Mouse (Mus musculus) embryonic facial prominence, embryonic 10.5 days (tissue): ENCODE measurements at regions not wholly inside any gene's neighbourhood (a gene's known extent, or its start where the extent isn't known, plus 50 kb on each side); places are given as distances from the start of the nearest gene placed in this dataset.

Experiments used
- DNase-seq: peaks from one replicate; pipeline ENCODE4 v3.0.0-alpha.2; 2017; ENCODE audit warnings: low spot score
- H3K27ac ChIP-seq: fragments of 300-500 bp; sonication (generic); replicated peaks from 2 replicates; pipeline ENCODE4 v1.5.1; 2016; ENCODE audit warnings: mild to moderate bottlenecking
- H3K27me3 ChIP-seq: fragments of 300-500 bp; sonication (generic); replicated peaks from 2 replicates; pipeline ENCODE4 v1.6.1; 2016; ENCODE audit warnings: low read depth, mild to moderate bottlenecking; ENCODE audit not compliant: poor library complexity, severe bottlenecking
- H3K36me3 ChIP-seq: fragments of 300-500 bp; sonication (generic); replicated peaks from 2 replicates; pipeline ENCODE4 v1.6.1; 2016; ENCODE audit warnings: mild to moderate bottlenecking, moderate library complexity
- H3K4me1 ChIP-seq: fragments of 300-500 bp; sonication (generic); 2 replicates; pipeline ENCODE4 v1.6.1; 2016
- H3K4me3 ChIP-seq: fragments of 300-500 bp; sonication (generic); 2 replicates; pipeline ENCODE4 v1.5.1; 2016; ENCODE audit warnings: mild to moderate bottlenecking, moderate library complexity
- H3K9me3 ChIP-seq: fragments of 300-500 bp; sonication (generic); 2 replicates; pipeline ENCODE4 v1.6.1; 2016; ENCODE audit warnings: mild to moderate bottlenecking
- WGBS: fragments of 180-500 bp; shearing (Covaris S2); methylation state at CpG from one replicate; pipeline ENCODE4 v1.1.7; 2016; 5-methylcytosine and 5-hydroxymethylcytosine counted together

DNA sequence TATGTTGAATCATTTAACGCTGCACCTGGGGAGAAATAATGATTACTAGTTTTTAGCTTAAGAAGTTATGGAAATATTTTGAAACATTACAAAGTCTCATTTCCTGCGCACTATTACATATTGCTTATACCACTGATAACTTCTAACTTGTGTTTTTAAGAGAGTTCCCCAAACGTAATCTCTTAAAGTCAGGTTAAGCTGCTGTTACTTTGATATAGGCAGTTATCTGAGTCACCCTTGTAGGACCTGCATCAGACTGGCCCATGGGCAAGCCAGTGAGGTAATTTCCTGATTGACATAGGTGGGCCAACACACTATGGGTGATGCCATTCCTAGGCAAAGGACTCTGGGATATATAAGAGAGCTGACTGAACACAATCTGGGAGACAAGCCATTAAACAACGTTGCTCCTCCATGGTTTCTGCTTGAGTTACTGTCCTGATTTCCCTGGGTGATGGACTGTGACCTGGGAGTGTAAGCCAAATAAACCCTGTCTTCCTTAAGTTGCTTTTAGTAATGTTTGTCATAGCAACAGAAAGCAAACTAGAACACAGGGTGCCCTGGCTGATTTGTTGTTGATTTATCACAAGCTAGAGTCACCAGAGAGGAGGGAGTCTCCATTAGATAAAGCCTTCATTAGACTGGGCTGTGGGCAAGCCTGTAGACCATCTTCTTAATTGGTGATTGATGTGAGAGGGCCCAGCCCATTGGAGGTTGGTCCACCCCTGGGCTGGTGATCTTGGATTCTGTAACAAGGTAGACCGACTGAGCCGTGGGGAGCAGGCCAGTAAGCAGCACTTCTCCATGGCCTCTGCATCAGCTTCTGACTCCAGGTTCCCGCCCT, 139.3 kb upstream of the Gm17728 start:
- no peak overlapping the region for H3K4me3 ChIP-seq
- no peaks in the 10 kb centered on the region for H3K36me3 ChIP-seq
- WGBS: 92% methylated on average over 7 of the region's 7 CpGs
- no peaks in the 10 kb centered on the region for H3K9me3 ChIP-seq
- no peak for DNase-seq
- 0 out of 2 replicates have a peak, but pooled peaks cover 2% of the 10 kb centered on the region for H3K4me1 ChIP-seq
- H3K27me3 ChIP-seq: 0 out of 2 replicates have a peak, but pooled peaks cover 9% of the 10 kb centered on the region
- H3K27ac ChIP-seq: no peak overlapping the region

GRCm38 (mm10) chr17:9286431-9286830, 135.4 kb upstream of the Gm17728 start:
- no peaks in the 10 kb centered on the region for H3K36me3 ChIP-seq
- WGBS: 52% methylated on average over 5 of the region's 5 CpGs
- peaks cover 18% of the 10 kb centered on the region for H3K4me1 ChIP-seq
- no peak overlapping the region for H3K27ac ChIP-seq
- DNase-seq: peak; percentile 29
- H3K4me3 ChIP-seq: no peak overlapping the region
- H3K27me3 ChIP-seq: peaks cover 24% of the 10 kb centered on the region
- no peaks in the 10 kb centered on the region for H3K9me3 ChIP-seq

DNA sequence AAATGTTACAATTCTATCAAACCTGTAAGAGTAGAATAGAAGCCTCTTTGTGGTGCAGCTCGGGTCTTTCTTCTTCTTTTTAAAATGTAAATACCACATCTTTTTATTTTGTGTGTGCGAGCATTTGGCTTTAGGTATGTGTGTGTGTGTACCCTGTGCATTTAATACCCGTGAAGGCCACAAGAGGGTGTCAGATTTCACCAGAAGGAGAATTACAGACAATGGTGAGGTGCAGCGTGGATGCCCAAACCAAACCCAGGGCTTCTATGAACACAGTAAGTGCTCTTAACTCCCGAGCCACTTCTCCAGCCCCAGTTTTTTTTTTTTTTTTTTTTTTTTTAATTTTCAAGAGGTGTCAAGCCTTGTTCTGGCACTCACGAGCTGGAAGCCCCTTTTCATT, 135.0 kb upstream of the Gm17728 start:
- no peak overlapping the region for H3K4me3 ChIP-seq
- no peaks in the 10 kb centered on the region for H3K9me3 ChIP-seq
- WGBS: 55% methylated on average over 6 of the region's 6 CpGs
- H3K27ac ChIP-seq: no peak overlapping the region
- H3K27me3 ChIP-seq: peaks cover 24% of the 10 kb centered on the region
- H3K36me3 ChIP-seq: no peaks in the 10 kb centered on the region
- no peak for DNase-seq
- peaks cover 22% of the 10 kb centered on the region for H3K4me1 ChIP-seq

- Histone ChIP-seq H3K27me3 (peaks cover 25% of the 10 kb centered on the region), H3K4me1 (peaks cover 28% of the 10 kb centered on the region), H3K4me3 (no peak overlapping the region), H3K36me3 (no peaks in the 10 kb centered on the region), H3K9me3 (no peaks in the 10 kb centered on the region), H3K27ac (no peak overlapping the region)
- 68% methylated on average over 9 of the region's 9 CpGs for WGBS
- no peak for DNase-seq
Measured at GRCm38 (mm10) chr17:9287682-9288081, 134.2 kb upstream of the Gm17728 start.

DNA sequence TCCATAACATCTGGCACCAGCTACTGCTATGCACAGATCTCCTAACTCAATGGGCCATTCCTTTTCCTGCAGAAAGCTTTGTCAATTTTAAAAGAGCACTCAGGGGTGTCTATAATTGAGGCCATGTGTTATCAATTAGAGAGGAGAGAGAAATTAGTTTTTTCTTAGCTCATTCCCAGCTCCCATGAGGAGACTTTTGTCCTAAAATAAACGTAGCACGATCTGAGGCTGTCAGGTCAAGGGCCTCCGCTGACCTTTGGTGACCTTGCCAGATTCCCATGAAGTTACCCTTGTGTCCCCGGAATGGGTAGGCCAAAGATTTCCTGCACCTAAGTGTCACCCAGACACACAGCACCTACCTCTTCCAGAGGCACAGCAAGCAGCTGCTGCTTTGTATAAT, 130.3 kb upstream of the Gm17728 start:
- Histone ChIP-seq H3K4me3 (no peak overlapping the region), H3K27ac (no peak overlapping the region), H3K36me3 (no peaks in the 10 kb centered on the region), H3K4me1 (peaks cover 28% of the 10 kb centered on the region), H3K27me3 (peaks cover 42% of the 10 kb centered on the region), H3K9me3 (0 out of 2 replicates have a peak, but pooled peaks cover 4% of the 10 kb centered on the region)
- DNase-seq: peak; percentile 26
- WGBS: 21% methylated on average over 4 of the region's 4 CpGs

DNA sequence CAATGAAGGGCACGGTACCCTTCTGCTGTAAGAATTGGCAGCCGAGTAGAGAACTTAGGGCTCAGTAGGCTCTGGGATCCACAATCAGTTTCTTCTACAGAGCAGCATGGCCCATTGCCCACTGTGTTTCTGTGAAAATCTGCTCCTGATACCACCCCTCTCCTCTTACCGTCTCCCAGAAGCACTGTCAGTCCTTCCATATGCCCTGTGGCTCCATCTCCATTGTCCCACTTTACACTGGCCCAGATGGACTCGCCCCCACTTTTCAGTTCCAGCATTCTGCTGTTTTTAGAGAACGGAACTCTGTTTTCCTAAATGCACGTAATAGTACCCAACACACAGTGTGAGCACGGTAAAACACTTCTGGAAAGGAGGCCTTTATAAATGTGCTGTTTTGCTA, 129.6 kb upstream of the Gm17728 start:
- Histone ChIP-seq H3K27ac (no peak overlapping the region), H3K9me3 (0 out of 2 replicates have a peak, but pooled peaks cover 4% of the 10 kb centered on the region), H3K36me3 (no peaks in the 10 kb centered on the region), H3K4me3 (no peak overlapping the region), H3K4me1 (peaks cover 28% of the 10 kb centered on the region), H3K27me3 (peaks cover 42% of the 10 kb centered on the region)
- no peak for DNase-seq
- WGBS: 63% methylated on average over 7 of the region's 7 CpGs

GRCm38 (mm10) chr17:9296371-9296770, 125.5 kb upstream of the Gm17728 start:
- Histone ChIP-seq H3K27me3 (peaks cover 19% of the 10 kb centered on the region; the same call in 1 of the 2 replicates), H3K36me3 (no peaks in the 10 kb centered on the region), H3K4me3 (no peak overlapping the region), H3K27ac (no peak overlapping the region), H3K4me1 (peaks cover 11% of the 10 kb centered on the region), H3K9me3 (0 out of 2 replicates have a peak, but pooled peaks cover 4% of the 10 kb centered on the region)
- 88% methylated on average over 1 of the region's 1 CpGs for WGBS
- DNase-seq: no peak

DNA sequence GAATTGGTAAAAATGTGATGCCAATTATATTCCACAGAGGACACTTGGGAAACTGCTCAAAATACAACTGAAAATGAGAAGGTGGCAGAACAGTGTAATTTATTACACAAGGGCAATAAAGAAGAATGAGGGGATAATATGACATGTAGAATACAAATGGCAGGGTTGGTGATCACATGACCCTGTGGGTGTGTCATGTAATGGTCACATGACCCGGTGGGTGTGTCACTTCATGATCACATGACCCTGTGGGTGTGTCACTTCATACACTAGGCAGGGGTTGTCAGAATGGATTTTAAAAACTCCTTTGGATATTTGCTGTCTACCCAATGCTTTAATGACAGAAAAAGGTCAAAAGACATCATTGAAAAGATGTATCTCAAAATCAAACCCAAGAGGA, 123.6 kb upstream of the Gm17728 start:
- H3K27ac ChIP-seq: no peak overlapping the region

DNA sequence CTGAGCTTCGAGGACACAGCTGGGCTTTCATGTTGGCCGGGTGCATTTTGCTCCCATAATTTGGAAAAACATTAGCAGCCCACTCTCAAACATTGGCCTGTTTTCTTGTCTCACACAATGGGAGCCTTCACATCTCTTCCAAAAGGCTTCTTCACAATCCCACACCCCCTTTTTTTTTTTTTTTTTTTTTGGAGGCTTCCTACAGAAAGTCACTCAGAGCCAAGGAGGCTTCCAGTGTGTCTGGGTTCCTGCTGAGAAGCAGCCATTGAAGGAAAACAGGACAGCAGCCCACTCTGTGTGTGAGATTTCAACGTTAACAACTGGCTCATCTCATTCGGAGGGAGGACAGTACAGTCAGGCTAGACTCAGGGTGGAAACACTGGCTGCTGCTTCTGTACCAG, 120.8 kb upstream of the Gm17728 start:
- H3K4me1 ChIP-seq: peaks cover 7% of the 10 kb centered on the region
- no peaks in the 10 kb centered on the region for H3K36me3 ChIP-seq
- 24% methylated on average over 4 of the region's 4 CpGs for WGBS
- no peaks in the 10 kb centered on the region for H3K27me3 ChIP-seq
- H3K27ac ChIP-seq: no peak overlapping the region
- H3K4me3 ChIP-seq: no peak overlapping the region
- DNase-seq: no peak
- no peaks in the 10 kb centered on the region for H3K9me3 ChIP-seq

More for the DNA sequence above, 123.6 kb upstream of the Gm17728 start:
- H3K4me3 ChIP-seq: no peak overlapping the region
- H3K36me3 ChIP-seq: no peaks in the 10 kb centered on the region
- H3K9me3 ChIP-seq: 0 out of 2 replicates have a peak, but pooled peaks cover 4% of the 10 kb centered on the region
- peaks cover 7% of the 10 kb centered on the region for H3K4me1 ChIP-seq
- peaks cover 12% of the 10 kb centered on the region; the same call in 1 of the 2 replicates for H3K27me3 ChIP-seq
- no peak for DNase-seq
- 90% methylated on average over 1 of the region's 1 CpGs for WGBS

DNA sequence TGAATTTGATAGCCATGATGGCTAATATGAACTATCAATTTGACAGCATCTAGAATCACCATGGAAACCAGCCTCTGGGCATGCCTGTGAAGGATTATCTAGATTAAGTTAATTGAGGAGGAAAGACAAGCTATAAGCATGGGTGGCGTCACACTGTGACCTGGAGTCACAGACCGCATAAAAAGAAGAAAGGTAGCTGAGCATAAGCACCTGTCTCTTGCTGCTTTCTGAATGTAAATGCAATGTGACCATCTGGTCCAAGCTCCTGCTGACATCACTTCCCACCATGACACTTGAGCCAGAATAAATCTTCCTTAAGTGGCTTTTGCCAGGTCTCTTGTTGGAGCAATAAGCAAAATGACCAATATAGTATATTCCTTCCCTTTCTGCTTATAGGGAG, 113.4 kb upstream of the Gm17728 start:
- H3K4me1 ChIP-seq: no peaks in the 10 kb centered on the region
- H3K9me3 ChIP-seq: no peaks in the 10 kb centered on the region
- H3K36me3 ChIP-seq: no peaks in the 10 kb centered on the region
- DNase-seq: no peak
- H3K27ac ChIP-seq: no peak overlapping the region
- no peaks in the 10 kb centered on the region for H3K27me3 ChIP-seq
- WGBS: 60% methylated on average over 2 of the region's 2 CpGs
- H3K4me3 ChIP-seq: no peak overlapping the region

GRCm38 (mm10) chr17:9322772-9323171, 99.1 kb upstream of the Gm17728 start:
- no peaks in the 10 kb centered on the region for H3K4me1 ChIP-seq

GRCm38 (mm10) chr17:9328886-9329455, 92.9 kb upstream of the Gm17728 start:
- H3K4me1 ChIP-seq: no peaks in the 10 kb centered on the region
- no peaks in the 10 kb centered on the region for H3K9me3 ChIP-seq
- H3K4me3 ChIP-seq: no peak overlapping the region
- H3K36me3 ChIP-seq: no peaks in the 10 kb centered on the region
- 83% methylated on average over 4 of the region's 4 CpGs for WGBS
- H3K27me3 ChIP-seq: no peaks in the 10 kb centered on the region
- no peak overlapping the region for H3K27ac ChIP-seq
- no peak for DNase-seq

More at GRCm38 (mm10) chr17:9322772-9323171, 99.1 kb upstream of the Gm17728 start:
- H3K4me3 ChIP-seq: no peak overlapping the region
- WGBS: 84% methylated on average over 6 of the region's 6 CpGs
- H3K27ac ChIP-seq: no peak overlapping the region
- no peak for DNase-seq
- H3K36me3 ChIP-seq: no peaks in the 10 kb centered on the region
- H3K9me3 ChIP-seq: no peaks in the 10 kb centered on the region
- no peaks in the 10 kb centered on the region for H3K27me3 ChIP-seq
